Mouse (Mus musculus) spleen, postnatal 4 days (tissue): ENCODE data around the gene Tesk2.
"Not testable (repeated sequence)": the region's sequence is repeated elsewhere in the genome, so short reads cannot be mapped to it uniquely, and the experiment has no call there.

ENCODE experiments used
- DNase-seq, 2 experiments: peaks; one replicate each; pipeline ENCODE4 v3.0.0; 2022; ENCODE audit warnings: low spot score in 2 of 2

Tesk2 gene

GRCm38 (mm10) chr4:116720343-116721097 lies at the start of gene Tesk2:
Tesk2 (plus strand) TSS chr4:116720948.
- peak; percentile 87 to 89 for DNase-seq

GRCm38 (mm10) chr4:116672785-116673184 lies 48.0 kb upstream of the Tesk2 start:
- peak; percentile 47 to 68 for DNase-seq

DNA sequence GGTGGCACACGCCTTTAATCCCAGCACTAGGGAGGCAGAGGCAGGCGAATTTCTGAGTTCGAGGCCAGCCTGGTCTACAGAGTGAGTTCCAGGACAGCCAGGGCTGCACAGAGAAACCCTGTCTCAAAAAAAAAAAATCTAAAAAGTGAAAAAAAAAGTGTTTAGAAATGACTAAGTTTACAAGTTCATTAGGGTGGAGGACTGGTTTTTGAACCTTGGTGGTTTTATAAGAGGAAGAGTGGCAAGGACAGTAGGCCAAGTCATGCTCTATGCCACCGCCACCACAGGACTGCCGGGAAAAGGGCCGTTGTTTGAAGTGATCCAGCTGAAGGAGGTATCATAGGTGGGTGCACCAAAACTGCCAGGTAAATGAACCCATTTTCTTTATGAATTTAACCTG lies 46.0 kb upstream of the Tesk2 start:
- DNase-seq = not testable (repeated sequence)

DNA sequence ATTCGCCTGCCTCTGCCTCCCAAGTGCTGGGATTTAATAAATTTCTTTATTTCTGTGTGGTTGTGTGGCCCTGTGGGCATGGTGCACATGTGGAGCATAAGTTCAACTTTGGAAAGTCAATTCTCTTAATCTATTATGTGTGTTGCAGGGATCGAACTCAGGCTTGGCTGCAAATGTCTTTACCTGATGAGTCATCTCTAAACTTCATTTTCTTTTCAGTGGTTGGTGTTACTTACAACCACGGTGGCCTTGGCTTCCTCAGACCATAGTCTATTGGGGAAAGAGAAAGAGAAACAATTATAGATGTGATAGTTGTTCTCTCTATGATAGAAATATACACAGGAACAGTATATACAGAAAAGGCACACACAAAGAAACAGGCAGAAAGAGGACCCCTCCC lies 44.7 kb upstream of the Tesk2 start:
- DNase-seq = no peak

DNA sequence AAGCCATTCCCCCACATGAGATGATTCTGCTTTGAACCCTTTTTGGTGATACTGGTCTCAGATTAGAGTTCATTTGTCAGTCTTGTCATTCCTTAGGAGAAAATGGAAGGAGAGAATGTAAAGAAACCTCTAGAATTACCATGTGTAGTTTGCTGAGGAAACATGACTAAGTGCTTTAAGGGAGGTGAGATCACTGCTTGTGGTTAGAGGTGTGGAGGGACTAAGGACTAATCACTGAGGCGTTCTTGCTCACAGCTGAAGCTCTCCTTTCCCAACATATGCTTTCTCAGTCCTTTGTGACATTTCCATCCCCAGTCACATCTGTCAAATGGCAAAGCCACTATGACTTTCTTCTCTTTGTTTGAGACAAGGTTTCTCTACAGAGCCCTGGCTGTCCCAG lies 42.9 kb upstream of the Tesk2 start:
- no peak for DNase-seq

DNA sequence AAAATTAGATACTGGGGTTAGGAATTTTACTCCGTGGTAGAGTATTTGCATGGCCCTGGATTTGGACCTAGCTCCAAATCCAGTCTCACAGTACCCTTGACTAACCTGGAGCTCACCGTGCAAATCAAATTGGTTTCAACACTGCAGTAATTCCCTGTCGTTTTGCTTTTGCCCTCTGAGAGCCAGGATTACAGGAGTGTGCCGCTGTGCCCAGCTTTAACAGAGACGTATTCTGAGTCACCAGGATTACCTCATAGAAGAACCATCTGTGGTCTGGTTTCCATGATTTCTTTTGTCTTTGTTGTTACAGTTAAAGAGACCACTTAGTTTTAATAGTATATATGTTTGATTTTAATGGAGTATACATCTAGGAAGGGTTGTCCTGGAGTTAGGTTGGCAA lies 41.6 kb upstream of the Tesk2 start:
- no peak for DNase-seq

- not testable (repeated sequence) for DNase-seq
Measured at GRCm38 (mm10) chr4:116680521-116680920, 40.2 kb upstream of the Tesk2 start.

GRCm38 (mm10) chr4:116683957-116684356 lies 36.8 kb upstream of the Tesk2 start:
- no peak for DNase-seq

GRCm38 (mm10) chr4:116684665-116685064 lies 36.1 kb upstream of the Tesk2 start:
- no peak for DNase-seq

DNA sequence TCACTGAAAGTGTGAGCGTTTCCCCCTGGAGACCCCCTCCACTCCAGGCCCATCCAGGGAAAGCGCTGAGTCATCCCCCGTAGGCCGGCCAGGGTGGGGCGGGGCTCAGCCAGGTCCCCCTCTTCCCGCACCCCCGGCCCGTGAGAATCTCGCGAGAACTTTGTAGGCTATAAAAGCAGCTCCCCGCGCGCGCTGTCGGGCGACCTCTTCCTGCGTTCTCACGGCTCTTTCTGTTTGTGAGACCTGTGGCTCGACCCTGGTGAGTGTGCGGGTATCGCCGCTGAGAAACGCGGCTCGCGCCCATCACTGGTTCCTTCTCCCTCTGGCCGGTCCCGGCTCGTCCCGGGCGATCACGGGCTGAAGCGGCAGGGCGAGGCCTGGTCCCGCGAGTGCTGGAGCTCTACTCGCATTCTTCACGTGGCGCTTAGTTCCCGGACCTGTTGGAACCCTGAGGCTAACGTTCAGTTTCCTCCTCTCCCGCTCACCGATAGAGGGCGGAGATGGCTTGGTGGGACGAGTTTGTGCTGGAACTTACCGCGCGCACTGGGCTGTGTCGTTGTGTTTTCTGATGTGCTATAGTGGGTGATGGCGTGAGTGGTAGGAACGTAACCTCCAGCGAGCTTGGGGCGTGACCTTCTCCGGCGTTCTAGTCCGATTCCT lies 35.2 kb upstream of the Tesk2 start, which contains the start of gene Prdx1:
Prdx1 (plus strand) TSS at position 143 of the 660 bp plus-strand sequence.
- DNase-seq = peak; percentile 91 to 97

DNA sequence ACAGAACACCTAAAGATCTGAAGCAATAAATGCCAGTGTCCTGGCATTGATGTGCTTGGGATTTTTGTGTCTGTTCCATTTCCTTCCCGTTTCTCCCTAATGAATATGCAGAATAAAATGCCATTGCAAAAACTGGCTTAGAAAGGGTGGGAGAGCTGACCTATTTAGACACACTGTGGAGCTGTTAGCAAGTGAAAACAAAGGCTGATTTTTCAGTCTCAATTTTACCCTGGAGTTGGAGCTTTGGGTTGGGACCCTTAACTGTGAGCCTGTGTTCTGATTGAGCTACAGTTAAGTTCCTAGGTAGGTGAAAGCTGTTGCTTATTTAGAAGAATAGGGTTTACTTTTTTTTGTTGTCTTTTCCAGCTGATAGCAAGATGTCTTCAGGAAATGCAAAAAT lies 33.7 kb upstream of the Tesk2 start:
- no peak for DNase-seq

- DNase-seq = no peak
Measured at GRCm38 (mm10) chr4:116689309-116689876, 31.4 kb upstream of the Tesk2 start.

DNA sequence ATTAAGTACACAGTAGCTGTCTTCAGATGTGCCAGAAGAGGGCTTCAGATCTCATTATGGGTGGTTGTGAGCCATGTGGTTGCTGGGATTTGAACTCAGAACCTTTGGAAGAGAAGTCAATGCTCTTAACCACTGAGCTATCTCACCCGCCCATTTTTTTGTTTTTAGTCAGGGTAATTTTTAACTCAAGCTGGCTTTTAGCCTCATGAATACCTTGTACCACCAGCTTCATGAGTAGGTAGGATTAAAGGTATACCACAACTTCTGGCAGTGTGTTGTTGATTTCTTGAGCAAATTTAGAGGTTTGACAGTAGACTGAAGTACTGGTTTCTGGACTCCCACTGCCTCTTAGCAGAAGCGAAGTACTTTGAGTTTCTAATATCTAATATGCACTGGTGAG lies 28.6 kb upstream of the Tesk2 start:
- no peak for DNase-seq

DNA sequence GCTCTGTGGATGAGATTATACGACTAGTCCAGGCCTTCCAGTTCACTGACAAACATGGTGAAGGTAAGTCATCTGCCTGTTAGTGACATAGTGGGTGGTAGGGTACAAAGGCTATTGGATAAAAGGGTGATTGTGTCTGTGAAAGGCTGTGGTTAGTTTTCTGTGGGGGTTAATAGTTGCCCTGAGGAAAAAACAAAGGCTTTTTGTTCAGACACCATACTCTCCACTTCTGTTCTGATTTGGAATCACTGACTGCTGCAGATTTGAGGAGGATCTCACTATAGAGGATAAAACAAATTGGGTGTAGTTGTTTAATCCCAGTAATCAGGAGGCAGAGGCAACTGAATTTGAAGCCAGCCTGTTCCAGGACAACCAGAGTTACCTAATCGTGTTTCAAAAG lies 27.0 kb upstream of the Tesk2 start:
- DNase-seq = no peak

- no peak for DNase-seq
Measured at GRCm38 (mm10) chr4:116698693-116699342, 21.9 kb upstream of the Tesk2 start.

- DNase-seq = no peak
Measured at GRCm38 (mm10) chr4:116700964-116701363, 19.8 kb upstream of the Tesk2 start.

GRCm38 (mm10) chr4:116703804-116704203 lies 16.9 kb upstream of the Tesk2 start:
- DNase-seq = peak; percentile 80 to 93

DNA sequence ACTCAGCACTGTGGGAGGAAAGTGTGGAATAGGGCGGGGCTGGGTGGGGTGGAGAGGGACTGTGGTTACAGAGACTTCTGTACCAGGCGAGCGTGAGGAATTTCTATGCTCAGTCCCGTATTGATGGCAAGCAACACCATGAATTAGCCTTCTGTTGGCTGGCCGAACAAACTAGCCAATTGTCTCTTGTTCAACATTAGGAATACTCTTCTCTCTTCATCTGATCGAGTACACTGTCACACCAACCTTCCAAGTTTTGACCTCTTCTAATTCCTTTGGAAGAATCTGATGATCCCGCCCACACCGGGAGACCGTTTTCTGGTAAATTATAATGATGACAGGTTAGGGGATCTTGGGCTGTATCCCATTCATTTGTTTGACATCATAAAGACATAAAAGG lies 13.1 kb upstream of the Tesk2 start:
- no peak for DNase-seq

GRCm38 (mm10) chr4:116708201-116708764 lies 12.5 kb upstream of the Tesk2 start, which contains the start of the genes Mmachc and Ccdc163:
Mmachc (minus strand) TSS chr4:116708406.
Ccdc163 (plus strand) TSS chr4:116708509.
- DNase-seq = peak; percentile 83 to 88

GRCm38 (mm10) chr4:116708791-116709390 lies 11.9 kb upstream of the Tesk2 start:
- no peak for DNase-seq

DNA sequence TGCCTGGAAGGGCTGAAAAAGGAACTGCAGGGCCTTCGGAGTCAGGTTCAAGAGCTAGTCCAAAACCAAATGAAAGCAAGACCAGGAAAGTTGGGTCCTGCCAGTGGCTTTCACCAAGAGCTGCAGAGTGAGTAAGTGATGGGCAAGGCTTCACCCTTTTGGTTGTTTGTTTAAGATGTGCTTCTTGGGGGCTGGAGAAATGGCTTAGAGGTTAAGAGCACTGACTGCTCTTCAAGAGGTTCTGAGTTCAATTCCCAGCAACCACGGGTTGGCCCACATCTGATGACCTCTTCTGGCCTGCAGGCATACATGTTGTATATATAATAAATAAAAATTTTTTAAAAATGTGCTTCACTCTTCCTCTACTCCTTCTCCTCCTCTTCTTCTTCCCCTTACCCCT lies 10.6 kb upstream of the Tesk2 start:
- no peak for DNase-seq
